Mouse (Mus musculus) CH12.LX (cell line): ENCODE data around the gene Ccdc137. TPM values are rescaled to one million over a fixed set of nuclear protein-coding genes. Genes with fewer than 3 reads are reported as not detected.
A peak's percentile ranks its signal among the peaks of the same experiment; 100 is the strongest.

Experiments
- DNase-seq: peaks from one replicate; pipeline ENCODE4 v3.0.0-alpha.2; 2013; ENCODE audit errors: extremely low read depth
- H3K27ac ChIP-seq: 2 replicates; pipeline ENCODE4 v1.5.1; 2012; ENCODE audit warnings: low read depth, mild to moderate bottlenecking, control low read depth, moderate library complexity; ENCODE audit not compliant: insufficient read depth
- H3K27me3 ChIP-seq: replicated peaks from 2 replicates; pipeline ENCODE3; 2012; ENCODE audit warnings: inconsistent platforms
- H3K36me3 ChIP-seq, 2 experiments: replicated peaks in 1 of 2; 2 replicates each; pipeline versions ENCODE3 to v1.6.1; 2012; ENCODE audit warnings: inconsistent platforms in 1 of 2, low read length in 1 of 2, mild to moderate bottlenecking in 1 of 2, mixed read lengths in 1 of 2, moderate library complexity in 1 of 2; ENCODE audit not compliant: control insufficient read depth in 1 of 2, insufficient read depth in 1 of 2
- H3K4me1 ChIP-seq, 2 experiments: 2 replicates each; pipeline ENCODE4 v1.6.1; 2012; ENCODE audit warnings: inconsistent platforms in 1 of 2, moderate library complexity in 1 of 2; ENCODE audit not compliant: insufficient read depth in 2 of 2, control insufficient read depth in 1 of 2
- H3K4me2 ChIP-seq: 2 replicates; pipeline ENCODE4 v1.6.1; 2012; ENCODE audit warnings: low read depth, mild to moderate bottlenecking, control low read depth; ENCODE audit not compliant: poor library complexity, insufficient read depth, severe bottlenecking
- H3K4me3 ChIP-seq, 3 experiments: fragments of 150-350 bp in 1 of 3; sonication (generic) in 1 of 3; replicated peaks in 1 of 3; 2 replicates each; pipeline versions ENCODE3 to v1.5.1; 2011 to 2012; ENCODE audit warnings: low read depth in 2 of 3, low read length in 2 of 3, mild to moderate bottlenecking in 2 of 3, moderate library complexity in 2 of 3, control low read depth in 1 of 3, improper control_type of control experiment in 1 of 3, inconsistent platforms in 1 of 3, mixed read lengths in 1 of 3; ENCODE audit not compliant: poor library complexity in 1 of 3
- H3K79me2 ChIP-seq: replicated peaks from 2 replicates; pipeline ENCODE4 v1.6.1; 2012; ENCODE audit warnings: mild to moderate bottlenecking, moderate library complexity; ENCODE audit not compliant: control insufficient read depth, poor library complexity, insufficient read depth, severe bottlenecking; ENCODE audit errors: extremely low read depth
- H3K9ac ChIP-seq: 2 replicates; pipeline ENCODE4 v1.6.1; 2012; ENCODE audit warnings: low read depth, mild to moderate bottlenecking, control low read depth, moderate library complexity; ENCODE audit not compliant: insufficient read depth
- H3K9me3 ChIP-seq: replicated peaks from 2 replicates; pipeline ENCODE3; 2012; ENCODE audit warnings: low read length, inconsistent platforms, mixed read lengths
- BHLHE40 ChIP-seq: IDR thresholded peaks from 2 replicates; pipeline ENCODE4 v1.6.1; 2011; ENCODE audit warnings: mild to moderate bottlenecking, low read depth, low read length, improper control_type of control experiment
- CHD2 ChIP-seq: IDR thresholded peaks from 2 replicates; pipeline ENCODE4 v1.6.1; 2011; ENCODE audit warnings: low read length, improper control_type of control experiment
- E2F4 ChIP-seq: IDR thresholded peaks from 2 replicates; pipeline ENCODE4 v1.6.1; 2011; ENCODE audit warnings: low read depth, low read length, improper control_type of control experiment; ENCODE audit not compliant: insufficient replicate concordance
- ELF1 ChIP-seq: IDR thresholded peaks from 2 replicates; pipeline ENCODE4 v1.6.1; 2014; ENCODE audit warnings: low read depth, mild to moderate bottlenecking, inconsistent platforms, low read length, improper control_type of control experiment
- EP300 ChIP-seq: IDR thresholded peaks from 2 replicates; pipeline ENCODE4 v1.6.1; 2011; ENCODE audit warnings: low read length, improper control_type of control experiment
- ETS1 ChIP-seq: conservative IDR thresholded peaks from 2 replicates; pipeline ENCODE4 v1.6.1; 2012; ENCODE audit warnings: low read depth, mild to moderate bottlenecking, inconsistent platforms, low read length, improper control_type of control experiment, moderate library complexity
- GABPA ChIP-seq: IDR thresholded peaks from 2 replicates; pipeline ENCODE4 v1.6.1; 2012; ENCODE audit warnings: low read depth, low read length, improper control_type of control experiment, inconsistent platforms; ENCODE audit not compliant: insufficient replicate concordance
- HCFC1 ChIP-seq: IDR thresholded peaks from 2 replicates; pipeline ENCODE4 v1.6.1; 2012; ENCODE audit warnings: low read depth, mild to moderate bottlenecking, inconsistent platforms, low read length, improper control_type of control experiment
- IRF4 ChIP-seq: IDR thresholded peaks from 2 replicates; pipeline ENCODE4 v1.6.1; 2014; ENCODE audit warnings: low read depth, mild to moderate bottlenecking, inconsistent platforms, low read length, improper control_type of control experiment
- JUN ChIP-seq: IDR thresholded peaks from 2 replicates; pipeline ENCODE4 v1.6.1; 2011; ENCODE audit warnings: low read depth, mild to moderate bottlenecking, low read length, improper control_type of control experiment, moderate library complexity; ENCODE audit not compliant: insufficient read depth
- KAT2A ChIP-seq: IDR thresholded peaks from 2 replicates; pipeline ENCODE4 v1.6.1; 2012; ENCODE audit warnings: low read length, improper control_type of control experiment, inconsistent platforms; ENCODE audit not compliant: insufficient replicate concordance
- MAFK ChIP-seq: IDR thresholded peaks from 2 replicates; pipeline ENCODE4 v1.6.1; 2011; ENCODE audit warnings: low read length, improper control_type of control experiment; ENCODE audit not compliant: insufficient replicate concordance
- MAX ChIP-seq: IDR thresholded peaks from 2 replicates; pipeline ENCODE4 v1.6.1; 2011; ENCODE audit warnings: low read length, improper control_type of control experiment
- MAZ ChIP-seq: IDR thresholded peaks from 2 replicates; pipeline ENCODE4 v1.6.1; 2012; ENCODE audit warnings: low read depth, mild to moderate bottlenecking, inconsistent platforms, low read length, improper control_type of control experiment, moderate library complexity
- MEF2A ChIP-seq: IDR thresholded peaks from 2 replicates; pipeline ENCODE4 v1.6.1; 2014; ENCODE audit warnings: low read depth, mild to moderate bottlenecking, inconsistent platforms, low read length, improper control_type of control experiment, borderline replicate concordance
- MXI1 ChIP-seq: IDR thresholded peaks from 2 replicates; pipeline ENCODE4 v1.6.1; 2011; ENCODE audit warnings: mild to moderate bottlenecking, low read depth, low read length, improper control_type of control experiment
- MYC ChIP-seq: IDR thresholded peaks from 2 replicates; pipeline ENCODE4 v1.6.1; 2011; ENCODE audit warnings: low read depth, mild to moderate bottlenecking, improper control_type of control experiment, low read length
- NRF1 ChIP-seq: IDR thresholded peaks from 2 replicates; pipeline ENCODE4 v1.6.1; 2014; ENCODE audit warnings: low read depth, mild to moderate bottlenecking, inconsistent platforms, low read length, improper control_type of control experiment, moderate library complexity
- PAX5 ChIP-seq: IDR thresholded peaks from 2 replicates; pipeline ENCODE4 v1.6.1; 2012; ENCODE audit warnings: low read length, inconsistent platforms, mixed read lengths
- POLR2A ChIP-seq: IDR thresholded peaks from 2 replicates; pipeline ENCODE4 v1.6.1; 2011; ENCODE audit warnings: low read depth, mild to moderate bottlenecking, improper control_type of control experiment, low read length
- POLR2AphosphoS2 ChIP-seq: IDR thresholded peaks from 2 replicates; pipeline ENCODE4 v1.6.1; 2011; ENCODE audit warnings: low read depth, low read length, improper control_type of control experiment
- RCOR1 ChIP-seq: conservative IDR thresholded peaks from 2 replicates; pipeline ENCODE4 v1.6.1; 2012; ENCODE audit warnings: low read depth, mild to moderate bottlenecking, inconsistent platforms, low read length, improper control_type of control experiment
- SIN3A ChIP-seq: IDR thresholded peaks from 2 replicates; pipeline ENCODE4 v1.6.1; 2012; ENCODE audit warnings: low read length, improper control_type of control experiment, inconsistent platforms
- TBP ChIP-seq: conservative IDR thresholded peaks from 2 replicates; pipeline ENCODE4 v1.6.1; 2011; ENCODE audit warnings: low read depth, low read length, improper control_type of control experiment
- TCF12 ChIP-seq: IDR thresholded peaks from 2 replicates; pipeline ENCODE4 v1.6.1; 2014; ENCODE audit warnings: low read depth, mild to moderate bottlenecking, inconsistent platforms, low read length, improper control_type of control experiment
- UBTF ChIP-seq: IDR thresholded peaks from 2 replicates; pipeline ENCODE4 v1.6.1; 2012; ENCODE audit warnings: low read depth, mild to moderate bottlenecking, inconsistent platforms, low read length, improper control_type of control experiment, moderate library complexity
- USF1 ChIP-seq: IDR thresholded peaks from 2 replicates; pipeline ENCODE4 v1.6.1; 2014; ENCODE audit warnings: low read depth, mild to moderate bottlenecking, inconsistent platforms, low read length, improper control_type of control experiment
- ZC3H11A ChIP-seq: IDR thresholded peaks from 2 replicates; pipeline ENCODE4 v1.6.1; 2012; ENCODE audit warnings: low read depth, mild to moderate bottlenecking, inconsistent platforms, low read length, improper control_type of control experiment
- ZMIZ1 ChIP-seq: IDR thresholded peaks from 2 replicates; pipeline ENCODE4 v1.6.1; 2012; ENCODE audit warnings: low read depth, mild to moderate bottlenecking, inconsistent platforms, low read length, improper control_type of control experiment
- ZNF384 ChIP-seq: IDR thresholded peaks from 2 replicates; pipeline ENCODE4 v1.6.1; 2012; ENCODE audit warnings: low read depth, low read length, improper control_type of control experiment, inconsistent platforms
- dilution Hi-C: fragments of 300-500 bp; cut with MboI; formaldehyde crosslinking; loops from 2 replicates; pipeline ENCODE4 v1.14.3; 2020; ENCODE audit warnings: low sequenced_read_pairs; ENCODE audit not compliant: extremely low pct_unique_long_range_greater_than_20kb, extremely low pct_ligation_motif_present
- in situ Hi-C: fragments of 300-500 bp; cut with MboI; formaldehyde crosslinking; loops from 3 replicates; pipeline ENCODE4 v1.14.3; 2019; ENCODE audit warnings: low sequenced_read_pairs, low pct_ligation_motif_present, low pct_unique_long_range_greater_than_20kb, mixed read lengths
- polyA plus RNA-seq: library from polyadenylated mRNA; unstranded; fragments of >175 nt; gene quantifications from 2 replicates; pipeline ENCODE4 v1.2.1, GENCODE M21; 2012; ENCODE audit warnings: low read depth; ENCODE audit not compliant: insufficient read length
- total RNA-seq, 2 experiments: library from RNA; depleted of rRNA; stranded (reverse); fragments of 300-350 nt in 1 of 2; fragments of >200 nt in 1 of 2; gene quantifications; 2 replicates each; pipeline ENCODE4 v1.2.3; 2012 to 2014

Gene Ccdc137
- total and polyA plus RNA-seq, 3 experiments = 30.1 to 104 (median 61.1) TPM

- H3K9me3 ChIP-seq = no peaks in the 10 kb centered on the region
- dilution Hi-C loops = no loop called here
- TF ChIP-seq KAT2A (no peak), MAZ (no peak)
- peaks cover 70 to 81% of the 10 kb centered on the region in 2 experiments for H3K36me3 ChIP-seq
- H3K9ac ChIP-seq = no peak overlapping the region; the same call in 1 of the 2 replicates
- H3K4me2 ChIP-seq = peak overlapping the region; percentile 63; the same call in 1 of the 2 replicates
- no peak overlapping the region for H3K27ac ChIP-seq
- no peaks in the 10 kb centered on the region for H3K27me3 ChIP-seq
- H3K4me3 ChIP-seq = peak overlapping the region in 2 of 3 experiments; percentile 71 to 100
- in situ Hi-C loops = no loop called here
- DNase-seq = no peak
- peaks cover 6 to 28% of the 10 kb centered on the region in 2 experiments for H3K4me1 ChIP-seq
- peaks cover 26% of the 10 kb centered on the region for H3K79me2 ChIP-seq
Measured at GRCm38 (mm10) chr11:120483448-120483934, 25.6 kb downstream of the Ccdc137 start.

- dilution Hi-C loops = no loop called here
- peaks cover 7 to 30% of the 10 kb centered on the region in 2 experiments for H3K4me1 ChIP-seq
- no peak for TF ChIP-seq ZNF384
- TF ChIP-seq PAX5 = no peak
- peak; percentile 82; the same call in 1 of the 2 replicates for TF ChIP-seq E2F4
- peak; percentile 97 for TF ChIP-seq POLR2A
- TF ChIP-seq TBP = peak; percentile 89
- TF ChIP-seq POLR2AphosphoS2 = peak; percentile 99
- TF ChIP-seq SIN3A = peak; percentile 99
- peak; percentile 97 for TF ChIP-seq MAX
- TF ChIP-seq KAT2A = peak; percentile 96
- TF ChIP-seq NRF1 = peak; percentile 95
- TF ChIP-seq IRF4 = peak; percentile 94
- TF ChIP-seq TCF12 = peak; percentile 98
- TF ChIP-seq ELF1 = peak; percentile 92
- TF ChIP-seq HCFC1 = peak; percentile 95
- TF ChIP-seq ETS1 = peak; percentile 66
- TF ChIP-seq USF1 = peak; percentile 36
- TF ChIP-seq ZMIZ1 = peak; percentile 95
- TF ChIP-seq EP300 = no peak
- no peak for TF ChIP-seq ZC3H11A
- TF ChIP-seq MAZ = 0 out of 2 replicates have a peak, but pooled peaks have one; percentile 76
- no peak for TF ChIP-seq RCOR1
- TF ChIP-seq MEF2A = peak; percentile 90
- peak; percentile 99 for TF ChIP-seq MYC
- TF ChIP-seq MAFK = no peak
- peak; percentile 99 for TF ChIP-seq MXI1
- no peak for TF ChIP-seq JUN
- peak; percentile 78; the same call in 1 of the 2 replicates for TF ChIP-seq UBTF
- peak; percentile 77 for TF ChIP-seq BHLHE40
- TF ChIP-seq GABPA = peak; percentile 97
- peak; percentile 70 for TF ChIP-seq CHD2
Measured at GRCm38 (mm10) chr11:120484265-120484981, 26.5 kb downstream of the Ccdc137 start, which contains the start of gene Mrpl12. Gene Mrpl12 (plus strand): TSS chr11:120484613.

More at GRCm38 (mm10) chr11:120484265-120484981, 26.5 kb downstream of the Ccdc137 start, which contains the start of gene Mrpl12:
- in situ Hi-C loops = no loop called here
- peak within 1 kb of the TSS; percentile 71 to 100 (median 85) for H3K4me3 ChIP-seq
- H3K36me3 ChIP-seq = peaks cover 68 to 81% of the 10 kb centered on the region in 2 experiments
- H3K4me2 ChIP-seq = peak within 1 kb of the TSS; percentile 89
- DNase-seq = peak; percentile 94
- H3K79me2 ChIP-seq = peaks cover 26% of the 10 kb centered on the region
- H3K27me3 ChIP-seq = no peaks in the 10 kb centered on the region
- peak within 1 kb of the TSS; percentile 72 for H3K9ac ChIP-seq
- H3K27ac ChIP-seq = peak within 1 kb of the TSS; percentile 33
- no peaks in the 10 kb centered on the region for H3K9me3 ChIP-seq
